Mouse (Mus musculus): Measurements from ENCODE around the gene Fktn.

DNA sequence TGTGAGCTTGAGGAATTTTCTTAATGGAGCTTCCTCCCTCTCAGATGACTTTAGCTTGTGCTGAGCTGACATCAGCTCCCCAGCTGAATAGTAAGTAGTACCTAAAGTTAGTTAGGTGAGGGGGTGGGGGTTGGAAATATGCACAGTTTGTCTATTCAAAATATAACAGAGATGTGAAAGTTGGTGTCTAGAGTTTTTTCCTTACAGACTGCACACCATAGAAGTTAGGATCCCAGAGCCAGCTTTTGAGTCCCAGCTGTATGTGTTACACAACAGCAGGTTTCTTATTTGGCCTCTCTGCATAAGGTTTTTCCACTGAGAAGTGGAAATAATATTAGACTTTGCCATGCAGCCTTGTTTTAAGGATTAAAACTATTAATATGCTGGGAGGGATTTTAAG is 36.0 kb downstream of the Fktn start:
- no peak for TF ChIP-seq CTCF (IDR thresholded peaks at IDR 0.05; ENCODE audit: low read depth)
- no peak for TF ChIP-seq EP300 (IDR thresholded peaks at IDR 0.05; ENCODE audit: low read depth)
